Mouse (Mus musculus) lung, embryonic 14.5 days (tissue): ENCODE measurements at regions not wholly inside any gene's neighbourhood (a gene's known extent, or its start where the extent isn't known, plus 50 kb on each side); places are given as distances from the start of the nearest gene placed in this dataset.
"Not testable (repeated sequence)": the region's sequence is repeated elsewhere in the genome, so short reads cannot be mapped to it uniquely, and the experiment has no call there.

ENCODE experiments used
- ATAC-seq: fragments of 200-750 bp; cut with Nextera tagmentation; 2 replicates; pipeline ENCODE4 v1.8.0; 2017; ENCODE audit warnings: mild to moderate bottlenecking, moderate TSS enrichment, moderate library complexity; ENCODE audit not compliant: insufficient read depth
- DNase-seq: peaks from one replicate; pipeline ENCODE4 v3.0.0-alpha.2; 2015
- H3K27ac ChIP-seq: fragments of 300-500 bp; sonication (generic); 2 replicates; pipeline ENCODE4 v1.5.1; 2014; ENCODE audit warnings: low read depth, mild to moderate bottlenecking, moderate library complexity
- H3K27me3 ChIP-seq: fragments of 300-500 bp; sonication (generic); 2 replicates; pipeline ENCODE4 v1.6.1; 2014; ENCODE audit warnings: low read length, control low read depth; ENCODE audit not compliant: insufficient read depth
- H3K36me3 ChIP-seq: fragments of 300-500 bp; sonication (generic); 2 replicates; pipeline ENCODE4 v1.6.1; 2014; ENCODE audit warnings: control low read depth; ENCODE audit not compliant: insufficient read depth
- H3K4me1 ChIP-seq: fragments of 300-500 bp; sonication (generic); 2 replicates; pipeline ENCODE4 v1.6.1; 2014; ENCODE audit warnings: antibody characterized with exemption, control low read depth; ENCODE audit not compliant: insufficient read depth
- H3K4me2 ChIP-seq: fragments of 300-500 bp; sonication (generic); 2 replicates; pipeline ENCODE4 v1.6.1; 2014; ENCODE audit warnings: mild to moderate bottlenecking
- H3K4me3 ChIP-seq: fragments of 300-500 bp; sonication (generic); 2 replicates; pipeline ENCODE4 v1.5.1; 2014; ENCODE audit warnings: low read depth, low read length
- H3K9ac ChIP-seq: fragments of 300-500 bp; sonication (generic); 2 replicates; pipeline ENCODE4 v1.6.1; 2014
- H3K9me3 ChIP-seq: fragments of 300-500 bp; sonication (generic); 2 replicates; pipeline ENCODE4 v1.6.1; 2016; ENCODE audit warnings: low read depth, low read length, control low read depth
- CTCF ChIP-seq: IDR thresholded peaks from 2 replicates; pipeline ENCODE4 v1.5.1; 2016; ENCODE audit warnings: antibody characterized with exemption, low read depth
- WGBS: fragments of 180-500 bp; shearing (Covaris S2); extraction: QIAGEN DNeasy Blood & Tissue Kit; methylation state at CpG from one replicate; pipeline ENCODE4 v1.1.7; 2014; 5-methylcytosine and 5-hydroxymethylcytosine counted together

- Histone ChIP-seq H3K27ac (no peak overlapping the region), H3K4me3 (no peak overlapping the region), H3K27me3 (no peaks in the 10 kb centered on the region), H3K4me2 (no peak overlapping the region), H3K36me3 (no peaks in the 10 kb centered on the region), H3K4me1 (no peaks in the 10 kb centered on the region), H3K9me3 (no peaks in the 10 kb centered on the region), H3K9ac (no peak overlapping the region)
- WGBS, result 76% methylated on average over 7 of the region's 7 CpGs
- DNase-seq (no peak), ATAC-seq (no peak)
- TF ChIP-seq CTCF, result no peak
Observed at GRCm38 (mm10) chr17:50346451-50347192, 53.2 kb upstream of the Dazl start.

DNA sequence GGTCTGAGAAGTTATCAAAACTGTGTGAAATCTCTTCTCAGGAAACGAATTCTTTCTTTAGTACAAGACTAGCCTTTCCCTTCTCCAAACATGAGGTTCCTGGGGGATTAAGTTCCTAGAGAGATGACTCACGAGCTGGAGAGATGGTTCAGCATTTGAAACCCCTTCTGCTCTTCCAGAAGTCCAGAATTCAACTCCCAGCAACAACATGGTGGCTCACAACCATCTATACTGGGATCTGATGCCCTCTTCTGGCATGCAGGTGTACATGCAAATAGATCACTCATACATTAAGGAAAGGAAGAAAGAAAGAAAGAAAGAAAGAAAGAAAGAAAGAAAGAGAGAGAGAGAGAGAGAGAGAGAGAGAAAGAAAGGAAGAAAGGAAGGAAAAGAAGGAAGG, 60.4 kb upstream of the Dazl start:
- 63% methylated on average over 2 of the region's 2 CpGs for WGBS
- not testable (repeated sequence) for H3K27ac ChIP-seq, H3K9ac ChIP-seq, H3K27me3 ChIP-seq, H3K4me1 ChIP-seq, H3K36me3 ChIP-seq, ATAC-seq, H3K4me3 ChIP-seq, H3K9me3 ChIP-seq, H3K4me2 ChIP-seq, DNase-seq

- no peak for DNase-seq
- Histone ChIP-seq H3K4me2 (no peak overlapping the region), H3K4me1 (no peaks in the 10 kb centered on the region), H3K4me3 (no peak overlapping the region), H3K9ac (no peak overlapping the region), H3K27ac (no peak overlapping the region), H3K27me3 (no peaks in the 10 kb centered on the region), H3K36me3 (no peaks in the 10 kb centered on the region), H3K9me3 (no peaks in the 10 kb centered on the region)
- no peak for ATAC-seq
- WGBS, result 89% methylated on average over 6 of the region's 6 CpGs
- no peak for TF ChIP-seq CTCF
Observed at GRCm38 (mm10) chr17:50354357-50354756, 60.9 kb upstream of the Dazl start.

DNA sequence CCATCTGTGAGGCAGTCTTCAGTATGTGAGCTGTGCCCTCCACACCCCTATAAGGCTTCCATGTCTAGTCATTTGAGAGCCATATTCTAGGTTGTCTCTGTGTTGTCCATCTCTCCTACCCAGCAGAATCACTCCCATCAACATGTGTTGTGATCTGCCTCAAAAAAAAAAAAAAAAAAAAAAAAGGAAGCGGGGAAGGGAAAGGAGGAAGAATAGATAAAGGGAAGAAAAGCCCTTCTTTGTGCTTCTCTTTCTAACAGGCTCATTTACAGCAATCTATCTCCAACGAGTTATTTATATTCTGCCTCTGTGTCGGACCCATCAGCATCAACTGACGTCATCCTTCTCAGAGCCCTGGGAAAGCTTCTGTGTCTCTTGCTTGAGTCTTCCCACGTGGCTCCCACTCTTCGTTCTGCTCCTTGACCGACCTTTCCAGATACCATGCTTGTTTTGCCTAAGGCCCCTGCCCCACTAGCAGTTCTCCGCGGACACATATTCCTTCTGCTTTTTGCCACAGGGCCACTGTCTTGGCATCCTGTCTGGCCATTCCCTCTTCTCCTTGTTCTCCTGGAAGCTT, 68.3 kb upstream of the Dazl start:
- H3K36me3 ChIP-seq, result no peaks in the 10 kb centered on the region
- H3K9ac ChIP-seq, result no peak overlapping the region
- no peak overlapping the region for H3K4me2 ChIP-seq
- no peak for TF ChIP-seq CTCF
- no peak for DNase-seq
- H3K27ac ChIP-seq, result no peak overlapping the region
- no peaks in the 10 kb centered on the region for H3K27me3 ChIP-seq
- H3K9me3 ChIP-seq, result no peaks in the 10 kb centered on the region
- WGBS, result 71% methylated on average over 8 of the region's 9 CpGs
- H3K4me1 ChIP-seq, result no peaks in the 10 kb centered on the region
- no peak overlapping the region for H3K4me3 ChIP-seq
- ATAC-seq, result no peak

GRCm38 (mm10) chr17:50365396-50365795, 72.0 kb upstream of the Dazl start:
- WGBS, result 94% methylated on average over 7 of the region's 7 CpGs
- DNase-seq (no peak), ATAC-seq (no peak)
- Histone ChIP-seq H3K4me1 (no peaks in the 10 kb centered on the region), H3K4me3 (no peak overlapping the region), H3K27ac (no peak overlapping the region), H3K36me3 (no peaks in the 10 kb centered on the region), H3K9me3 (no peaks in the 10 kb centered on the region), H3K27me3 (no peaks in the 10 kb centered on the region), H3K9ac (no peak overlapping the region), H3K4me2 (no peak overlapping the region)
- TF ChIP-seq CTCF, result no peak

DNA sequence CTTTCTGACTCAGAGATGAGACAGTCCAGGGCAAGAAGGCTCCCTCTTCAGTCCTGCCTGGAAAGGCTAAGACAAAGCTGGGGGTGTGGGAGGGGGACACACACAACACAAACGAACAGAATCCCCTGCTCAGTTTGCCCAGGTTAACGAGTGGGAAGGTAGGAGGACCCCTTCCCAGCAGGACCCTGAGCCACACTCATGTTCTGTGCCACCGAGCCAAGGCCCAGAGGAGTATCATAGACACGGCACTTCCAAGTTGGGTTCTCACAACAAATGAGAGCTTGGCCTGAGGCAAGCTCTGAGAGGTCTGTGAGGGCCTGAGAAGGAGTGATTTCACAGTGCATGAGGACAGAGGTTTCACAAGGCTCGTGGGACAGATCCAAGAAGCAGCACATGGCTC, 72.7 kb upstream of the Dazl start:
- no peak for ATAC-seq
- no peak overlapping the region for H3K4me3 ChIP-seq

DNA sequence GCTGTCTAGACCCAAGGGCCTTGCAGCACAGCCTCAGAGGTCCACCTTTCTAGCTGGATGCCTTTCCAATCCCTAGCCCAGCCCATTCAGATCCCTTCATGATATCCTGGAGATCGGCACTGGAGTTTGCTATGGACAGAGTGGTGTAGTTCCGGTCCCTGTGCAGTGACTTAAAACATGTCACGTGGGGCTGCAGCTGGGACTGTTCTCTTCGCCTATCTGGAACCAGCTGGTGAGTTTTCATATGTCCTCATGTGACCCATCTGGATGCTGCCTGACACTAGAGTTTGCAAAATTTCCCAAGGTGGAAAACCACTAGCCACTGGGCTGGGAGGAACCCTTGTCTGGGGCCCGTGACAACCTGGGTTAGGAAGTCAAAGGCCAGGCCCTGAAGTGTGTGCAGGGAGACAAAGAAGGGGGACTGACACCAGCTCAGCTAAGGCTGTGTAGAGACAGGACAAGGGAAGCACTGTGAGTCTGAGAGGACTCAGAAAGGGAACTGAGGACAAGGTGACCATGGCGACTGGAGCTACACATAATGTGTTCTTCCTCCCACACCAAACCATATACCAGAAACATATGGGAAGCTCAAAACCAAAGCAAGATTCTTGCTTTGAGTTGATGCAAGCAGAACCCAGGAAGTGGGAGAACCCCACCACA, 75.9 kb upstream of the Dazl start:
- no peak for TF ChIP-seq CTCF
- no peak overlapping the region for H3K27ac ChIP-seq
- no peak overlapping the region for H3K4me3 ChIP-seq
- no peak overlapping the region for H3K9ac ChIP-seq
- no peaks in the 10 kb centered on the region for H3K4me1 ChIP-seq
- DNase-seq, result no peak
- ATAC-seq, result no peak
- no peak overlapping the region for H3K4me2 ChIP-seq
- H3K27me3 ChIP-seq, result no peaks in the 10 kb centered on the region
- WGBS, result 73% methylated on average over 6 of the region's 6 CpGs
- no peaks in the 10 kb centered on the region for H3K9me3 ChIP-seq
- no peaks in the 10 kb centered on the region for H3K36me3 ChIP-seq

More for the DNA sequence above, 72.7 kb upstream of the Dazl start:
- no peak for DNase-seq
- Histone ChIP-seq H3K27ac (no peak overlapping the region), H3K9me3 (no peaks in the 10 kb centered on the region), H3K4me1 (no peaks in the 10 kb centered on the region), H3K4me2 (no peak overlapping the region), H3K9ac (no peak overlapping the region), H3K36me3 (no peaks in the 10 kb centered on the region), H3K27me3 (no peaks in the 10 kb centered on the region)
- whole genome bisulfite sequencing, result 71% methylated on average over 5 of the region's 5 CpGs
- TF ChIP-seq CTCF, result no peak
